Mouse (Mus musculus) testis, postnatal 14 days (tissue): ENCODE results near the gene Calcrl.
"Not testable (repeated sequence)": the region's sequence is repeated elsewhere in the genome, so short reads cannot be mapped to it uniquely, and the experiment has no call there.

ENCODE experiments used
- DNase-seq: peaks from one replicate; pipeline ENCODE4 v3.0.0; 2021; ENCODE audit warnings: low spot score

The Calcrl gene

GRCm38 (mm10) chr2:84388537-84388936 is 36.7 kb downstream of the Calcrl start:
- not testable (repeated sequence) for DNase-seq

GRCm38 (mm10) chr2:84388023-84388416 is 37.2 kb downstream of the Calcrl start:
- no peak for DNase-seq

DNA sequence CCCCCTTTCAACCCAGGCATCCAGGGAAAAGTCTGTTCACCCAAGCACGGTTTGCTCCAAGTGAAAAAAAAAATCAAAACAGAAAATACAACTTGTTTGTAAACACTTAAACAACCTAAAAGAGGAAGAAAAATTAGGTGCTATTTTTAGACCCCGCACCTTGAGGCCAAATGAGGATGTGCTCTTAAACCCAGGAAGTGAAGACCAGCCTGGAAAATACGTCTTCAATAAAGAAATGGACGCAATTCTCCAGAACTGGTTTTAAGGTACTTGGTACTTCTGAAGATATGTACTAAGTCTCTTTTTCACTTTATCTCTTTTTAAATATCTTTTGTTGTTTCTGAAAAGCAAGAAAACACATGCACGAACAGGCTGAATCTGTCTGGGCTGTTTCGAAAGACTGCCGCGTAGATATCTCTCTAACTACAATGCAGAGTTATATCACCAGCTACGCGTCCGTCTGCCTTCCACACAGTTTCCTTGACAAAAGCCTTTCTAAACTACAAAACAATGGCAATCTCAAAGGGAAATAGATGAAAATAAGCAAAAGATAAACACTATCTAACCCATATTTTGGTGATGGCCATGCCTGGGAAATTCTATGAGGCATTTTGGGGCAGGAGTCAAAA is 37.7 kb downstream of the Calcrl start:
- DNase-seq, result no peak

GRCm38 (mm10) chr2:84386563-84387393 is 38.4 kb downstream of the Calcrl start:
- DNase-seq, result no peak

- DNase-seq, result no peak
These were observed 40.1 kb downstream of the Calcrl start for GRCm38 (mm10) chr2:84384911-84385693.

DNA sequence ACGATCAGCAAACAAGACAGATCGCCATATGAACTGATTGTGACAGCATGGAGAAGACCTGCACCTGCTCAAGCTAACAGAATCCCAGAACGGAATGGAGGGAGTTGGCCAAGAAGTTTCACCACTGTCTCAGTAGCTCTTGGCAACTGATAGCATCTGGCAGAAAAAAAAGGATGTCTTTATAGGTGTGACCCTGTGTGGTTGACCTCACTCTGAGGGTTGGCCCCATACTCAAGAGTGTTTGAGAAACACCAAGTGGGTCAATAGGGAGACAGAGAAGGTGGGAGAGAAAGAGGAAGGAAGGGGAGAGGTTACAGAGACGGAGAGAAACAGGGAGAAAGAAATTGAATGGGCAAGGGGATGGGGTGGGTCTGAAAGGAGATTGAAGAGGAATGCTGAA is 41.4 kb downstream of the Calcrl start:
- no peak for DNase-seq

- no peak for DNase-seq
These were observed 42.7 kb downstream of the Calcrl start for GRCm38 (mm10) chr2:84382556-84382955.

DNA sequence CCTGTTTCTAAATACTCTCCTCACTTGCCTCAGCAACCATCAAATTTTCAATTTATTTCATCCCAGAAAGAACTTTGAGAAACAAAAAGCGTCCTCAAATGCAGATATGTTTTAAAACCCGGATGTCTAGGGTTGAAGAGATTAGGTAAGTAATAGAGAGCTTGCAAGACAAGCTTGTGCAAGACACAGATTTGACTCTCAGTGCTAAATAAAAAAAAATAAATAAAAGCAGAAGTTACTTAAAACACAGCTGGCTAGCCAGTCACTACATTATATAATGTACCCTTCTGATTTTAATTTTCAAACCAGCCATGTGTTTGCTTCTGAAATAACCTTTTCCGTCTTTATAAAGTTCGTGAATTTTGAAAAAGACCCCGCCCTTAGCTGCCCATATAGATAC is 43.2 kb downstream of the Calcrl start:
- no peak for DNase-seq

- no peak for DNase-seq
These were observed 44.4 kb downstream of the Calcrl start for GRCm38 (mm10) chr2:84380816-84381215.

GRCm38 (mm10) chr2:84378678-84379077 is 46.5 kb downstream of the Calcrl start:
- DNase-seq, result no peak

DNA sequence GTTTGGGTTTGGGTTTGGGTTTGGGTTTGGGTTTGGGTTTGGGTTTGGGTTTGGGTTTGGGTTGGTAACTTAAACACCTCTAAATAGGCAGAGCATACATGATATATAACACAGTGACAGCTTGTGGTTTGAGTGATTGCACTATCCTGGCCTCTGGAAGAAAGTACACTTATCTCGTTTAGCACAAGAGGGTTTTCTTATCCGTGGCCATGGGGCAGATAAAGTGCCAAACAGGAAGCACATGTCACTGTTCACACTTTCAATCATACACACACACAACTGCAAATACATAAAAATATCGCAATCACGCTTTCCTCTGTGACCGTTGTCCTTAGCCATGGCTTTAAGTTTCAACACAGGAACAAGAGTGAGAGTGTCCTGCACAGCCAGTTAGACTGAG is 56.0 kb downstream of the Calcrl start:
- DNase-seq, result no peak

DNA sequence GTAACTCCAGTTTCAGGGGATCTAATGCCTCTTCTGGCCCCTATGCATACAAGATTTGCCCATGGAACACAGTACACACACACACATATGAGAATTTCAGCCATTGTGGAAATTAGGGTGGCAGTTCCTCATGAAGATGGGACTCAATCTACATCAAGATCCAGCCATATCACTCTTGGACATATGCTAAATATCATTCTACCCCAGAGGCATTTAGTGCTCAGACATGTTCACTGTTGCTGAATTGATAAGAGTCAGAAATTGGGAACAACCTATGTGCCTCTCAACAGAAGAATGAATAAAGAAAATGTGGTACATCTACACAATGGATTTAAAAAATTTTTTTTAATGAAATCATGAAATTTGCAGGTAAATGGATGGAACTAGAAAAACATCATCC is 58.5 kb downstream of the Calcrl start:
- no peak for DNase-seq

DNA sequence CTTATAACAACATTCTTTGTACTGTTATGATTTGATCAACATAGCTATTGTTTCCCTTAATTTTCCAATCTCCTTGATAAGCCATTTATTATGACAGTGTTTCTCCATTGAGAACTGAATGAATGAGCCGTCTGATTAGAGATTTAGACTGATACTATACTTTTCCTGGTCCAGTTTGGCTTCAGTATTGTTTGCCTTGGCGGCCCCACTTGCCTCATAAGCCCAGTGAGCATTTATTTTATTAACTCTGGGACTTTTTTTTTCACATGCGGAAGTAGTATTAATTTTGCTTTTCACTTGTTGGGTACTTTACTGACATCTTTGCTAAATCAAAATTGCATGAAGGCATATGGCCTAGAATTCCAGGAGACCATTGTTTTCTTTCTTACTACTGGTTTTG is 59.9 kb downstream of the Calcrl start:
- no peak for DNase-seq

DNA sequence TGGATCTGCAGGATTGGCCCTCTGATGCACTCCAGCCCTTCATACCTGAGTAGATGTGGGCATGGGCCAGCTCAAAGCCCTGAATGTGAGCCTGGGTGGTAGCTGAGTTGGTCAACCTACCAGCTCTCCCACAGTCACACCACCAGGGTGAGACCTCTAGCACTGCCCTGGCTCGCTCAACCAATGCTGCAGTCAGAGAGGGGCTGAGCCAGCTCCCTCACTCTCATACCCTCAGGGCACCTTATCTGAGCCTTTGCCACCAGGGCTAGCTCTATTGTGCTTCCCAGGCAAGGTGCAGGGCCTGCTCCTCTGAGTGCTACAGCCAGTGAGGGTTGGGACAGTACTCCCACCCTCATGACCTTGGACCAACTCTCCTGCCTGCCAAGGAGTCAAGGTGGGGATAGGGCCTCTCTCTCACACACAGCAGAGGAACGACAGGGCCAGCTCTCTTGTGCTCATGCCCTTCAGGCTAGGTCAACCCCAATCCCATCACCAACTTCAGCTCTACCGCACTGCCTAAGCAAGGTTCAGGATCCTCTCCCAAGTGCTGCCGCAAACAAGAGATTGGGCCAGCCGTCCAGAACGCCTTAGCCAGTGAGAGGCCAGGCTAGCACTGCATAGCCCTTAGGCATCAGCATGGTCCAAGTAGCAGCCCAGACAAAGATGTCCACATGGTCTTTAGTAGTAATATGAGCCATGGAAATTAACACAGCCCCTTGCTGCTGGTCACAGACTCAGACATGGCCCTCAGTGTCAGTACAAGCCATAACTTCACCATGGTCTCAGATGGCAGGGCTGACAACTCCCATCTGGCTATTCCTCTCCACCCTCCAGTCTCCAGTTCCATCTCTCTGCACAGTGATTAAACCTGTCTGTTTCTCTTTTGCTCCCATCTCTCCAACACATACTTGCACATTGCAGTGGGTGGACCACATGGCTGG is 62.2 kb downstream of the Calcrl start:
- DNase-seq, result no peak

DNA sequence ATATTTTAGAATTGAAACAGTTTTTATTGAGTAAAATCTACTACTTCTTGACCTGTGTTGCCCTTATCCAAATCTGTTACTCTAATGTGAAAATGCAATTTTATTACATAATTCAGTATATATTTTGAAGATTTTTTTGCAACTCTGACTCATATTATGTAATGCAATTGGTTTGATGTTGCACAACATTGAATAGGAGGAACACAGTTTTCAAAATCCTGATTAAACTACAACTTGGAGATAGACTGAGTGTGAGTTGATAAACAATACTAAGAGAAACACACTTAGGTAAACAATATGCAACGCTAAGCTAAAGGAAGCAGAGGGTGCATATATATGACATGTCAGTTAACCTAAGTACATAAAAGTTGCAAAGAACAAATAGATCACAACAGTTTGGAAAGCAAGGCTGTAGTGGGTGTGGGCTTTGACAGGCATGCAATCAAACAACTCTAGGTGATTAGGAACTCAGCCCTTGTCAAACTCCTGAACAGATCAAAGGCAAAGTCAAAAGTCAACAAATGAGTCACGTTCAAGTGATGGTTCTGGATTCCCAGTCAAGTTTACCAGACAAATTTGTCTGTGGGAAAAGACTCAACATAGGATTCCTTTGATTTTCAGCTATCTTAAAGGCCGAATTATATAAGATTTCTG is 66.4 kb downstream of the Calcrl start:
- DNase-seq, result no peak

GRCm38 (mm10) chr2:84355281-84355680 is 69.9 kb downstream of the Calcrl start:
- DNase-seq, result no peak

DNA sequence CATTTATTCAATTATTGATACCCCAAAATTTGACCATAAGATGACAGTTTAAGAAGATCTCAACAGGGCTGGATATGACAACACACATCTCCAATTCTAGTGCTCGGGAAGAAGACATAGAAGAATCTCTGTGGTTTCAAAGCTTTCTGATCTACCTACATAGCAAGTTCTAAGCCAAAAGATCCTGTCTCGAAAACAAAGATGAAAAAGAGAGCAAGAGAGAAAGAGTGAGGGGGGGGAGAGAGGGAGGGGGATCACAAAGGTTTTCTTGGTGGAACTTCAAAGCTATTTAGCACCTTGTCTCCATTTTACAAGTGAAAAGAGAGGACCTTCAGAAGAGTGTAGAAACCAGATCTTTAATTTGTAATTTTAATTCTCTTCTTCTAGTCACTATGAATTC is 77.8 kb downstream of the Calcrl start:
- DNase-seq, result no peak

DNA sequence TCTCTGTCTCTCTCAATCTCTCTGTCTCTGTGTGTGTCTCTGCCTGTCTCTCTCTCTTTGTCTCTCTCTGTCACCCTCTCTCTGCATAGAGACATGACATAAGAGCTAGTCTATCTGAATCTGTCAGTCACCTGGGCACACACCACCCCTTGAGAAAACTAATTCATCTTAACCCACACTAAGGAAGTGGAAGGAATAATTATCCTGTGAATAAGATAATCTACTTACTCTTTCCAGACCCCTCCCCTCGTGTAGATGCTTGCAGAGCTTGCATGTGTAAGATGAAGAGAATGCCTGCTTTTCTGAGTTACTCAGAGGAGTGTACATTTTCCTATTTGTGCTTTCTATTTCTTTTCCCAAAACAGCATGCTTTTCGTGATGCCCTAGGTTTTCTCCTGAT is 81.5 kb downstream of the Calcrl start:
- DNase-seq, result no peak

GRCm38 (mm10) chr2:84337774-84338450 is 87.3 kb downstream of the Calcrl start:
- DNase-seq, result no peak

GRCm38 (mm10) chr2:84336331-84336730 is 88.9 kb downstream of the Calcrl start:
- no peak for DNase-seq
